Mouse (Mus musculus): ENCODE data around the gene Neurog3. TPM values are rescaled to one million over a fixed set of nuclear protein-coding genes. Genes with fewer than 3 reads are reported as not detected.

Neurog3 gene
- polyA plus RNA-seq, 1 experiment = not detected

DNA sequence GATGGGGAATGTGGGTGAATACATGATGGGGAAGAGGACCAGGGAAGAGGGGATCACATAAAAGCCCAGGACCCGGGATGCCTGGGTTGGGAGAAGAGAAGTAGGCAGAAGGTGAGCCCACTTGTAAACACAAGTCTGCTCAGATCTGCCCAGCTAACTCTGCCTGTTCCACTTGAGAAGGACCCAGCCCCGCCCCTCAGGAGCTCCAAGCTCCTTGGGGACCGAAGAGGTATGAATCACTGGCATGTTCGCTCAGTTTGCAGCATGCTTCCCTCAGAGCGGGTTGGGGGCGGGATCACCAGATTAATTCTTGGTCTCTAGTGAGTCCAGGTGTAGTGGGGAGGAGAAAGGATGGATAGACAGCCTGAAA, 21.7 kb upstream of the Neurog3 start:
- Histone ChIP-seq H3K27ac (ENCODE audit: insufficient read depth, low read length) (no peak overlapping the region), H3K4me3 (ENCODE audit: extremely low read depth, insufficient read depth, insufficient read length) (no peak overlapping the region; the same call in 1 of the 2 replicates), H3K4me1 (ENCODE audit: control insufficient read depth, insufficient read depth, insufficient read length) (peaks cover 4% of the 10 kb centered on the region; the same call in 1 of the 2 replicates), H3K36me3 (ENCODE audit: control insufficient read depth, insufficient read depth, low read length) (no peaks in the 10 kb centered on the region), H3K27me3 (ENCODE audit: control insufficient read depth, insufficient read depth, low read length) (0 out of 2 replicates have a peak, but pooled peaks cover 3% of the 10 kb centered on the region)
- WGBS = 55% methylated on average over 6 of the region's 6 CpGs
- DNase-seq (ENCODE audit: low read depth in 1 of 2, low spot score in 2 of 2) = no peak
- TF ChIP-seq POLR2A (IDR thresholded peaks at IDR 0.05; ENCODE audit: low read depth, low read length) (no peak), CTCF (IDR thresholded peaks at IDR 0.05; ENCODE audit: extremely low read depth, insufficient read depth, insufficient read length, insufficient replicate concordance) (no peak)

DNA sequence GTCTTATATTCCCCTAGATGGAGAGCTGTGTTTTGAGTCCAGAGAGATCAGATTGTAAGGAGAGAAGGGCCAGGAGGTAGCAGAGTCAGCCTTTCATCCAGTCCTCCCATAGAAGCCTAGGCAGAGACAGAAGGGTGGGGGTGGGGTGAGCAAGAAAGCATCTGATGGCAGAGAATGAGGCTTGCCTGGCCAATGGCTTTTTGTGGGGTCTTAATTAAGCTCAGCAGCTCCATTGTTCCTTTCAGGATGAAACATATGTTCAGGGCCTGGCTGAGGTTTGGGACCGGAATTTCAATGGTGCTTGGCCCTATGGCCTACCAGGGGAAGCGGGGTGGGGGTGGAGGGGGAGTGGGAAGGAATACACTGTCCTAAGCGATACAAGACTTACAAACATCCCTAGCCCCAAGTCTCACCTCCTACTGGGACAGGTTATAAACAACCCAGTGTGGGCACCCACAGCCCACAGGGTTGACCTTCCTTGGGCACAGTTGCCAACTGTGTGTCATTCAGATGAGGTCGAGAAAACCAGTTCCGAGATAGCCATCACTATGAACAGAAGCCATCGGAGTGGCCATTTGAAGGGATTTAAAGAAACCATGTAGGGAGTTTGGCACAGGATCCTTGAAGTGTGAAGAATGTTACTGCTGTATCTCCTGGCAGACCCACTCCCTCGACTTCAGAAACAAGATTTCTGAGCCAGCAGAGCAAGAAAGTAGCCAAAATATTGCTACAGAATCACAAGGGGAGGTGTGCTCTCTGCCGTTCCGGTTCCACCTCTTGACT, 18.8 kb upstream of the Neurog3 start:
- 0 out of 2 replicates have a peak, but pooled peaks cover 3% of the 10 kb centered on the region for H3K27me3 ChIP-seq (ENCODE audit: control insufficient read depth, insufficient read depth, low read length)
- peaks cover 4% of the 10 kb centered on the region; the same call in 1 of the 2 replicates for H3K4me1 ChIP-seq (ENCODE audit: control insufficient read depth, insufficient read depth, insufficient read length)
- no peak for DNase-seq (ENCODE audit: low read depth in 1 of 2, low spot score in 2 of 2)
- no peak overlapping the region for H3K27ac ChIP-seq (ENCODE audit: insufficient read depth, low read length)
- no peak overlapping the region for H3K4me3 ChIP-seq (ENCODE audit: extremely low read depth, insufficient read depth, insufficient read length)
- WGBS = 84% methylated on average over 9 of the region's 9 CpGs
- TF ChIP-seq CTCF (IDR thresholded peaks at IDR 0.05; ENCODE audit: extremely low read depth, insufficient read depth, insufficient read length, insufficient replicate concordance) = no peak
- H3K36me3 ChIP-seq (ENCODE audit: control insufficient read depth, insufficient read depth, low read length) = no peaks in the 10 kb centered on the region

DNA sequence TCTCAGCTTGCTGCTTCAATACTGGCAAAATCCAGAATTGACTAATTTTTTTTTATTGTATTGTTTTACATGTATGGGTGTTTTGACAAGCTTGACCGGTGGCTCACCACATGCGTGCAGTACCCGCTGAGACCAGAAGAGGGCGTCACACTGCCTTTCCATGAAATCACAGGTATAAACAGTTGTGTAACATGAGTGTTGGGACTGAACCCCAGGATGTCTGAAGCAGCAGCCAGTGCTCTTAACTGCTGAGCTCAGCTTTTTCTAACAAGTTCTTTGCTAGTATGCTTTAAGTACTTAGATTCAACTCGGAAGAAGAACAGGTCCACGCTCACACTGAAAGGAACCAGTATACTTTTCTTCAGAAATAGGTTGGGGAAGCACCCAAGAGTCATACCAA, 5.8 kb upstream of the Neurog3 start:
- H3K36me3 ChIP-seq (ENCODE audit: control insufficient read depth, insufficient read depth, low read length) = no peaks in the 10 kb centered on the region
- H3K27ac ChIP-seq (ENCODE audit: insufficient read depth, low read length) = no peak overlapping the region
- no peaks in the 10 kb centered on the region for H3K27me3 ChIP-seq (ENCODE audit: control insufficient read depth, insufficient read depth, low read length)
- no peak overlapping the region for H3K4me3 ChIP-seq (ENCODE audit: extremely low read depth, insufficient read depth, insufficient read length)
- H3K4me1 ChIP-seq (ENCODE audit: control insufficient read depth, insufficient read depth, insufficient read length) = no peaks in the 10 kb centered on the region; the same call in 1 of the 2 replicates
- DNase-seq (ENCODE audit: low read depth in 1 of 2, low spot score in 2 of 2) = no peak
- 50% methylated on average over 6 of the region's 6 CpGs for WGBS
- no peak for TF ChIP-seq POLR2A (IDR thresholded peaks at IDR 0.05; ENCODE audit: low read depth, low read length)
- no peak for TF ChIP-seq CTCF (IDR thresholded peaks at IDR 0.05; ENCODE audit: extremely low read depth, insufficient read depth, insufficient read length, insufficient replicate concordance)

DNA sequence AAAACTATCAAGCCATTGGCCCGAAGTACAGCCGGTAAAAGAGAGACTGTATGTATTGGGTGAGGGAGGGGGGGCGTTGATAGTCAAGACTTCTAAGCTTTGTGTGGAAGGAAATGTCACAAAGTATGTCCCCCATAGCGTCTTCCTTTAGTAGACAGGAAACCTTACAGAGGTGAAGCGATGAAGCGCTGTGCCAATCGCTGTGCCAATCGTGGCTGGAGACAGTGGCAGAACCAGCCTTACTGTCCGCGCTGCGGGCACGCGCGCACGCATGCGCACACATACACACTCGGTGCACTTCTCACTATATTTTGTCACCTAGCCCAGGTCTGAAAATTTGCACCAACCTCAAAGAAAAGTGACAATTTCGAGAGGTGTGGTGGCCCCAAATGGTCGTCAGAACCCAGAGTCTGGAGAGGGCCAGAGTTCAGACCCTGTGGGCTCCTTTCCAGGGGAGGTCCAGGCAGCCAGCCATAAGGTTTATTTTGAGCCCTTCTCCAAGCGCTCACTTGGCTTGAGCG, 5.1 kb upstream of the Neurog3 start:
- TF ChIP-seq CTCF (IDR thresholded peaks at IDR 0.05; ENCODE audit: extremely low read depth, insufficient read depth, insufficient read length, insufficient replicate concordance) (no peak), POLR2A (IDR thresholded peaks at IDR 0.05; ENCODE audit: low read depth, low read length) (no peak)
- H3K27ac ChIP-seq (ENCODE audit: insufficient read depth, low read length) = no peak overlapping the region
- no peak overlapping the region for H3K4me3 ChIP-seq (ENCODE audit: extremely low read depth, insufficient read depth, insufficient read length)
- no peaks in the 10 kb centered on the region for H3K27me3 ChIP-seq (ENCODE audit: control insufficient read depth, insufficient read depth, low read length)
- no peak for DNase-seq (ENCODE audit: low read depth in 1 of 2, low spot score in 2 of 2)
- H3K4me1 ChIP-seq (ENCODE audit: control insufficient read depth, insufficient read depth, insufficient read length) = peaks cover under 1% of the 10 kb centered on the region
- no peaks in the 10 kb centered on the region for H3K36me3 ChIP-seq (ENCODE audit: control insufficient read depth, insufficient read depth, low read length)
- WGBS = 26% methylated on average over 21 of the region's 21 CpGs

DNA sequence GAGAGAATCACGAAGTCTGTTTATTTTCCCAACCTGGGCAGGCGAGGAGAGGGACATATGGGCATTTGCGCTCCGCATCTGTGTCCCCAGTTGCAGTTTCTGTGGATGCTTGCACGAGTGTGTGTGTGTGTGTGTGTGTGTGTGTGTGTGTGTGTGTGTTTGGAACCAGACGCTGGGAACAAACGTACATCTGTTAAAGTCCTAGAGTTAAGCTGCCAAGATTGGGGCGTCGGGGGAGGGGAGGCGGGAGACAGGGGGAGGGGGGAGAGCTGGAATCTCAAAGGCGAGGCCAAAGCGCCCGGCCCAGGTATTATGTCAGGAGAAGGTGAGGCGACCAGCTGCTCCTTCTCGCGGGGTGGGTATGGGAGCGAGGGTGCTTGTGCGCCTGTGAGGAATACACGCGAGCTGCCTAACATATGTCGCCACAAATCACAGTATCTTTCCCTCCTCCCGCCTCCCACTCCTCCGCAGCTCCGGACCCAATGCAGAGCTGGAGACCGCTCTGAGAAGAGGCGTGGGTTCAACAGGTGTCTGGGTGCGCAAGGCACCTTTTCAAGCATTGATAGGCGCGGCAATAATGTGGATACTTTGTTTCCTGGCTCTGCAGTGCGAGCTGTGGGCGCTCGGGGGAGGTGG, 4.5 kb upstream of the Neurog3 start:
- DNase-seq (ENCODE audit: low read depth in 1 of 2, low spot score in 2 of 2) = no peak
- Histone ChIP-seq H3K36me3 (ENCODE audit: control insufficient read depth, insufficient read depth, low read length) (no peaks in the 10 kb centered on the region), H3K4me1 (ENCODE audit: control insufficient read depth, insufficient read depth, insufficient read length) (peaks cover 3% of the 10 kb centered on the region), H3K4me3 (ENCODE audit: extremely low read depth, insufficient read depth, insufficient read length) (no peak overlapping the region), H3K27ac (ENCODE audit: insufficient read depth, low read length) (no peak overlapping the region), H3K27me3 (ENCODE audit: control insufficient read depth, insufficient read depth, low read length) (no peaks in the 10 kb centered on the region)
- WGBS = 5% methylated on average over 32 of the region's 32 CpGs
- no peak for TF ChIP-seq CTCF (IDR thresholded peaks at IDR 0.05; ENCODE audit: extremely low read depth, insufficient read depth, insufficient read length, insufficient replicate concordance)
- no peak for TF ChIP-seq POLR2A (IDR thresholded peaks at IDR 0.05; ENCODE audit: low read depth, low read length)

DNA sequence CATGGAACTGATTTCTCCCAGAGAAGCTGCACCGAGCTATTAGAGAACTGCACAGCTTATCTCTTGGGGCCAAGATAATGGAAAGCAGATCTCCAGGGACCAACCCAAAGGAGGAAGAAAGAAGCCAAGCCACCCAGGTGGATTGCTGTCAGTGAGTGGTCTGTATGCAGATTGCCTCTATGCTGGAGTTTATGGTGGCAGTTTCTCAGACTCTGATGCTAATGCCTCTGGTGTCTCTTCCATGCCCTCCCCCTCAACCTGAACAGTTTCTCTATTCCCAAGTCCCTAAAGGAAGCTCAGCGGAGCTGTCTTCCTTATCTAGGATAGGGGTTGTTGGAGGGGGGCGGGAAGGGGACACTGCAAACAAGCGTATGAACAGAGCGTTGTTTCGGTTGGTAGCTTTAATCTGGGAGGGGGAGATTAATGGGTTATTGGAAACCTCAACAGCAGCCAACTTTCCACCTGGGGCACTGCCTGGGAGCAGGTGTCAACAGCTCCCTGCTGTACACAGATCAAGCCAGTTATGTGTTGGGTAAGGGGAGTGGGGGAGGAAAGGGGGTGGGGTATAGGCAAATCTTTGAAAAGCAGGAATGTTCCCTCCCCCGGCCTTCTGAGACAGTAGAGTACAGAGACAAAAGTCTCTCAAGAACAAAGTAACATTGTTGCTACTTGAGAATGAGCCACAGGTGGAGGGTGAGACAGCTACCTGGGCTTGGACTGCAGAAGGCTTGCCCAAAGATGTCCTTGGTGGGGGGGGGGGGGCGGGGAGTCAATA, 3.0 kb downstream of the Neurog3 start:
- 17% methylated on average over 8 of the region's 8 CpGs for WGBS
- no peaks in the 10 kb centered on the region for H3K36me3 ChIP-seq (ENCODE audit: control insufficient read depth, insufficient read depth, low read length)
- DNase-seq (ENCODE audit: low read depth in 1 of 2, low spot score in 2 of 2) = no peak
- no peaks in the 10 kb centered on the region for H3K27me3 ChIP-seq (ENCODE audit: control insufficient read depth, insufficient read depth, low read length)
- no peak overlapping the region for H3K4me3 ChIP-seq (ENCODE audit: extremely low read depth, insufficient read depth, insufficient read length)
- no peak overlapping the region for H3K27ac ChIP-seq (ENCODE audit: insufficient read depth, low read length)
- TF ChIP-seq POLR2A (IDR thresholded peaks at IDR 0.05; ENCODE audit: low read depth, low read length) = no peak
- TF ChIP-seq CTCF (IDR thresholded peaks at IDR 0.05; ENCODE audit: extremely low read depth, insufficient read depth, insufficient read length, insufficient replicate concordance) = no peak
- peaks cover 3% of the 10 kb centered on the region for H3K4me1 ChIP-seq (ENCODE audit: control insufficient read depth, insufficient read depth, insufficient read length)

Data from spleen, adult 2 months (tissue).